ENCODE assay signal across 30 mouse cellular contexts in genomic region chr19:37954236-37954635, GRCm38 (mm10).
"Had no signal": no experiment of that assay in that cellular context is flagged by ENCODE, and none has a peak within 500 bp of the region (broad histone marks: within the 10 kb centered on the region; RNA-seq: fewer than 3 reads in every experiment).

No protein-coding gene starts in this region.

- ATAC-seq: liver, embryonic 12.5 days; liver, postnatal 0 days; lung, postnatal 0 days; midbrain, embryonic 13.5 days; midbrain, embryonic 15.5 days; midbrain, embryonic 16.5 days had no signal

- H3K4me1 ChIP-seq: limb, embryonic 10.5 days; limb, embryonic 12.5 days; limb, embryonic 13.5 days; limb, embryonic 15.5 days; liver, embryonic 12.5 days; liver, embryonic 13.5 days; liver, embryonic 15.5 days; megakaryocyte, embryonic 14.5 days; midbrain, embryonic 12.5 days; midbrain, embryonic 13.5 days; midbrain, embryonic 15.5 days; neural tube, embryonic 12.5 days had no signal

- H3K36me3 ChIP-seq: limb, embryonic 10.5 days; limb, embryonic 12.5 days; liver, embryonic 12.5 days; liver, embryonic 13.5 days; liver, embryonic 15.5 days; midbrain, embryonic 10.5 days; midbrain, embryonic 12.5 days; midbrain, embryonic 13.5 days; midbrain, embryonic 15.5 days; neural tube, embryonic 12.5 days had no signal

- DNase-seq: left cerebral cortex, postnatal 4 days; liver; liver, embryonic 13.5 days; liver, postnatal 0 days; lung, adult 18-20 months; lung, adult 2 months; lung, embryonic 14.5 days; lung, postnatal 10 days; lung, postnatal 14 days; lung, postnatal 36 days; lung, postnatal 4 days; midbrain, embryonic 14.5 days had no signal

- H3K9me3 ChIP-seq: limb, embryonic 10.5 days; limb, embryonic 12.5 days; limb, embryonic 13.5 days; limb, embryonic 15.5 days; liver, embryonic 12.5 days; liver, embryonic 13.5 days; liver, embryonic 15.5 days; lung, embryonic 15.5 days; megakaryocyte, embryonic 14.5 days; midbrain, embryonic 10.5 days; midbrain, embryonic 12.5 days; midbrain, embryonic 13.5 days; midbrain, embryonic 15.5 days; neural tube, embryonic 12.5 days had no signal

- H3K27me3 ChIP-seq: limb, embryonic 12.5 days; limb, embryonic 13.5 days; limb, embryonic 15.5 days; liver, embryonic 12.5 days; liver, embryonic 13.5 days; liver, embryonic 15.5 days; lung, embryonic 15.5 days; midbrain, embryonic 12.5 days; midbrain, embryonic 13.5 days; midbrain, embryonic 15.5 days; neural tube, embryonic 12.5 days had no signal

- H3K4me2 ChIP-seq: limb, embryonic 12.5 days; limb, embryonic 13.5 days; limb, embryonic 15.5 days; liver, embryonic 11.5 days; liver, embryonic 12.5 days; liver, embryonic 13.5 days; liver, embryonic 15.5 days; lung, embryonic 14.5 days; lung, embryonic 15.5 days; midbrain, embryonic 11.5 days; midbrain, embryonic 12.5 days; midbrain, embryonic 13.5 days; midbrain, embryonic 15.5 days; neural tube, embryonic 12.5 days had no signal

- H3K27ac ChIP-seq: limb, embryonic 10.5 days; limb, embryonic 12.5 days; limb, embryonic 13.5 days; limb, embryonic 15.5 days; liver, embryonic 12.5 days; liver, embryonic 13.5 days; liver, embryonic 14.5 days; liver, embryonic 15.5 days; lung, embryonic 15.5 days; midbrain, embryonic 10.5 days; midbrain, embryonic 12.5 days; midbrain, embryonic 13.5 days; midbrain, embryonic 15.5 days; neural tube, embryonic 12.5 days had no signal

- H3K9ac ChIP-seq: limb, embryonic 12.5 days; limb, embryonic 13.5 days; limb, embryonic 15.5 days; liver, embryonic 12.5 days; liver, embryonic 13.5 days; liver, embryonic 14.5 days; liver, embryonic 15.5 days; liver, postnatal 0 days; lung, embryonic 14.5 days; lung, embryonic 15.5 days; midbrain, embryonic 12.5 days; midbrain, embryonic 13.5 days; midbrain, embryonic 15.5 days; neural tube, embryonic 12.5 days had no signal

- H3K4me3 ChIP-seq: limb, embryonic 10.5 days; limb, embryonic 12.5 days; limb, embryonic 13.5 days; limb, embryonic 15.5 days; liver, embryonic 12.5 days; liver, embryonic 13.5 days; liver, embryonic 15.5 days; lung, embryonic 15.5 days; megakaryocyte, embryonic 14.5 days; midbrain, embryonic 10.5 days; midbrain, embryonic 12.5 days; midbrain, embryonic 13.5 days; midbrain, embryonic 15.5 days; neural tube, embryonic 12.5 days had no signal
